ENCODE assay signal across 9 mouse cellular contexts in genomic region chr2:165032533-165032932, GRCm38 (mm10). TPM values are rescaled to one million over a fixed set of nuclear protein-coding genes. Genes with fewer than 3 reads are reported as not detected.
DNase-seq lines count a peak whose midpoint lies in the region; ATAC-seq lines count a peak whose summit lies in the region.
"Had no signal": no experiment of that assay in that cellular context is flagged by ENCODE, and none has a peak within 500 bp of the region (broad histone marks: within the 10 kb centered on the region; RNA-seq: fewer than 3 reads in every experiment).

No protein-coding gene starts in this region.

- no peaks in the 10 kb centered on the region for H3K36me3 ChIP-seq in forebrain, embryonic 12.5 days (replicated peaks)
- no peaks in the 10 kb centered on the region for H3K36me3 ChIP-seq in neural tube, embryonic 13.5 days

- DNase-seq in kidney, adult 11 months: peak; percentile 24
- no peak for DNase-seq in kidney, postnatal 10 days
- peak; percentile 39 to 41 for DNase-seq in kidney, postnatal 36 days
- no peak for DNase-seq in ovary, postnatal 10 days (ENCODE audit: low spot score)
- DNase-seq in thymus, postnatal 10 days (ENCODE audit: low spot score in 2 of 2): no peak
- no peak for DNase-seq in heart, postnatal 4 days

- no peak overlapping the region for H3K27ac ChIP-seq in forebrain, embryonic 12.5 days
- no peak overlapping the region for H3K27ac ChIP-seq in neural tube, embryonic 13.5 days (replicated peaks)
- H3K27ac ChIP-seq: liver, embryonic 14.5 days had no signal

- peaks cover 47% of the 10 kb centered on the region for H3K4me1 ChIP-seq in forebrain, embryonic 12.5 days
- H3K4me1 ChIP-seq in neural tube, embryonic 13.5 days (replicated peaks): peaks cover 36% of the 10 kb centered on the region

- WGBS in forebrain, embryonic 12.5 days: 58% methylated on average over 3 of the region's 3 CpGs
- 48% methylated on average over 3 of the region's 3 CpGs for WGBS in neural tube, embryonic 13.5 days

- no peaks in the 10 kb centered on the region for H3K27me3 ChIP-seq in forebrain, embryonic 12.5 days
- no peaks in the 10 kb centered on the region for H3K27me3 ChIP-seq in neural tube, embryonic 13.5 days

- peak overlapping the region; percentile 90 for H3K4me3 ChIP-seq in forebrain, embryonic 12.5 days (replicated peaks)
- H3K4me3 ChIP-seq in neural tube, embryonic 13.5 days: peak overlapping the region; percentile 97

- H3K9me3 ChIP-seq in forebrain, embryonic 12.5 days: no peaks in the 10 kb centered on the region
- no peaks in the 10 kb centered on the region for H3K9me3 ChIP-seq in neural tube, embryonic 13.5 days

- no peak overlapping the region for H3K9ac ChIP-seq in forebrain, embryonic 12.5 days
- 0 out of 2 replicates have a peak overlapping the region, but pooled peaks have one; percentile 98 for H3K9ac ChIP-seq in neural tube, embryonic 13.5 days
- H3K9ac ChIP-seq: liver, embryonic 14.5 days had no signal

- peak overlapping the region; percentile 79 for H3K4me2 ChIP-seq in forebrain, embryonic 12.5 days
- peak overlapping the region; percentile 95 for H3K4me2 ChIP-seq in neural tube, embryonic 13.5 days

- ATAC-seq in forebrain, embryonic 12.5 days (ENCODE audit: low FRiP score): no peak
- ATAC-seq in neural tube, embryonic 13.5 days (ENCODE audit: low read depth): no peak

RNA-seq across cellular contexts. Expression of gene Ncoa5, which starts 2.1 kb away (rescaled TPM):
- polyA plus RNA-seq in forebrain, embryonic 12.5 days (2016; fragmentation: Nextera tagmentation; extraction: Ambion mirVana): 138 and 144 TPM in 2 replicates
- 97.3 and 111 TPM in 2 replicates for polyA plus RNA-seq in neural tube, embryonic 13.5 days (2015; fragmentation: Nextera tagmentation; extraction: Ambion mirVana)
- 10 to 100 TPM; 29.1 to 30.2 TPM for total RNA-seq in heart, postnatal 4 days (2021)

RNA-seq across cellular contexts. Expression of gene Cd40, which starts 22.9 kb away (rescaled TPM):
- 2.7 and 4.8 TPM in 2 replicates for polyA plus RNA-seq in forebrain, embryonic 12.5 days (2016; fragmentation: Nextera tagmentation; extraction: Ambion mirVana)
- 7.2 and 8.3 TPM in 2 replicates for polyA plus RNA-seq in neural tube, embryonic 13.5 days (2015; fragmentation: Nextera tagmentation; extraction: Ambion mirVana)
- total RNA-seq in heart, postnatal 4 days (2021): 1 to 10 TPM; 4.9 to 5.3 TPM

RNA-seq across cellular contexts. Expression of gene 1700025C18Rik, which starts 58.0 kb away (rescaled TPM):
- not detected in 2 replicates for polyA plus RNA-seq in forebrain, embryonic 12.5 days (2016; fragmentation: Nextera tagmentation; extraction: Ambion mirVana)
- polyA plus RNA-seq in neural tube, embryonic 13.5 days (2015; fragmentation: Nextera tagmentation; extraction: Ambion mirVana): not detected in 2 replicates
- not detected for total RNA-seq in heart, postnatal 4 days (2021)
- polyA plus RNA-seq: liver, embryonic 14.5 days had no signal

Comparison
In these comparisons a context has a peak if more than half of its experiments do, and no peak if none do; other contexts are left out.
1. DNase-seq: peak in kidney, adult 11 months (single experiment) and kidney, postnatal 36 days (2 of 2); none in kidney, postnatal 10 days (single experiment), ovary, postnatal 10 days (single experiment), thymus, postnatal 10 days (0 of 2) and heart, postnatal 4 days (single experiment).